Mouse (Mus musculus) cortical plate, adult 2 months (tissue): ENCODE results near the gene Slc25a29. TPM values are rescaled to one million over a fixed set of nuclear protein-coding genes. Genes with fewer than 3 reads are reported as not detected.
A peak's percentile ranks its signal among the peaks of the same experiment; 100 is the strongest.

ENCODE experiments used
- H3K27ac ChIP-seq: fragments of 200-500 bp; 2 replicates; pipeline ENCODE4 v1.5.1; 2012; ENCODE audit warnings: low read length, control low read depth, inconsistent platforms; ENCODE audit not compliant: insufficient read depth
- H3K4me1 ChIP-seq: fragments of 200-500 bp; 2 replicates; pipeline ENCODE4 v1.6.1; 2011; ENCODE audit warnings: low read length; ENCODE audit not compliant: control insufficient read depth, insufficient read depth
- H3K4me3 ChIP-seq: fragments of 200-500 bp; 2 replicates; pipeline ENCODE4 v1.5.1; 2011; ENCODE audit warnings: mild to moderate bottlenecking, low read length, control low read depth; ENCODE audit not compliant: insufficient read depth
- CTCF ChIP-seq: fragments of 200-500 bp; IDR thresholded peaks from 2 replicates; pipeline ENCODE4 v1.5.1; 2011; ENCODE audit warnings: mild to moderate bottlenecking, control low read depth, low read length; ENCODE audit not compliant: insufficient read depth; ENCODE audit errors: extremely low read depth
- POLR2A ChIP-seq: fragments of 200-500 bp; IDR thresholded peaks from 2 replicates; pipeline ENCODE4 v1.6.1; 2011; ENCODE audit warnings: mild to moderate bottlenecking, low read length, control low read depth; ENCODE audit not compliant: insufficient read depth; ENCODE audit errors: extremely low read depth
- polyA plus RNA-seq: library from polyadenylated mRNA; depleted of rRNA; stranded (reverse); fragments of >200 nt; gene quantifications from 2 replicates; pipeline ENCODE4 v1.2.3, GENCODE M21; 2012; rRNA removed

Slc25a29 gene
- 17.4 and 18.0 TPM in 2 replicates for polyA plus RNA-seq

GRCm38 (mm10) chr12:108835840-108836409, at the start of gene Slc25a29, which contains the start of gene Slc25a47:
Gene Slc25a29 (minus strand): TSS chr12:108835883.
Gene Slc25a47 (plus strand): TSS chr12:108836046.
- TF ChIP-seq CTCF (no peak), POLR2A (peak; percentile 47)
- Histone ChIP-seq H3K4me1 (peaks cover 25% of the 10 kb centered on the region), H3K4me3 (peak within 1 kb of the TSS; percentile 61), H3K27ac (peak within 1 kb of the TSS; percentile 52)

GRCm38 (mm10) chr12:108882776-108883175, 47.1 kb upstream of the Slc25a29 start:
- Histone ChIP-seq H3K4me3 (no peak overlapping the region), H3K27ac (no peak overlapping the region), H3K4me1 (no peaks in the 10 kb centered on the region)
- TF ChIP-seq CTCF = no peak
- TF ChIP-seq POLR2A = no peak

- H3K4me1 ChIP-seq = no peaks in the 10 kb centered on the region
- no peak overlapping the region for H3K4me3 ChIP-seq
- TF ChIP-seq CTCF (no peak), POLR2A (no peak)
- H3K27ac ChIP-seq = no peak overlapping the region
Measured at GRCm38 (mm10) chr12:108881192-108881591, 45.5 kb upstream of the Slc25a29 start.

GRCm38 (mm10) chr12:108880606-108881005, 44.9 kb upstream of the Slc25a29 start:
- H3K4me3 ChIP-seq = no peak overlapping the region
- no peaks in the 10 kb centered on the region for H3K4me1 ChIP-seq
- TF ChIP-seq CTCF = no peak
- TF ChIP-seq POLR2A = no peak

GRCm38 (mm10) chr12:108879138-108879537, 43.5 kb upstream of the Slc25a29 start:
- Histone ChIP-seq H3K27ac (no peak overlapping the region), H3K4me1 (no peaks in the 10 kb centered on the region), H3K4me3 (no peak overlapping the region)
- TF ChIP-seq CTCF (no peak), POLR2A (no peak)

More at GRCm38 (mm10) chr12:108880606-108881005, 44.9 kb upstream of the Slc25a29 start:
- no peak overlapping the region for H3K27ac ChIP-seq

GRCm38 (mm10) chr12:108873122-108873521, 37.4 kb upstream of the Slc25a29 start:
- Histone ChIP-seq H3K4me1 (no peaks in the 10 kb centered on the region), H3K27ac (no peak overlapping the region), H3K4me3 (no peak overlapping the region)
- TF ChIP-seq CTCF = no peak
- TF ChIP-seq POLR2A = no peak

- H3K4me3 ChIP-seq = no peak overlapping the region
- no peak overlapping the region for H3K27ac ChIP-seq
- H3K4me1 ChIP-seq = no peaks in the 10 kb centered on the region
- TF ChIP-seq POLR2A (no peak), CTCF (peak; percentile 15; the same call in 1 of the 2 replicates)
Measured at GRCm38 (mm10) chr12:108869575-108869974, 33.9 kb upstream of the Slc25a29 start.

GRCm38 (mm10) chr12:108865007-108865494, 29.4 kb upstream of the Slc25a29 start:
- no peak for TF ChIP-seq CTCF
- TF ChIP-seq POLR2A = no peak
- no peaks in the 10 kb centered on the region for H3K4me1 ChIP-seq
- no peak overlapping the region for H3K4me3 ChIP-seq
- no peak overlapping the region for H3K27ac ChIP-seq

GRCm38 (mm10) chr12:108858486-108858885, 22.8 kb upstream of the Slc25a29 start:
- no peak overlapping the region for H3K27ac ChIP-seq
- H3K4me3 ChIP-seq = no peak overlapping the region
- TF ChIP-seq CTCF = no peak
- TF ChIP-seq POLR2A = no peak
- H3K4me1 ChIP-seq = no peaks in the 10 kb centered on the region

GRCm38 (mm10) chr12:108857589-108858184, 22.0 kb upstream of the Slc25a29 start:
- H3K4me1 ChIP-seq = no peaks in the 10 kb centered on the region
- no peak for TF ChIP-seq CTCF
- TF ChIP-seq POLR2A = no peak
- no peak overlapping the region for H3K4me3 ChIP-seq

More at GRCm38 (mm10) chr12:108857589-108858184, 22.0 kb upstream of the Slc25a29 start:
- H3K27ac ChIP-seq = no peak overlapping the region
